Mouse (Mus musculus) kidney, embryonic 16.5 days (tissue): ENCODE results near the gene Pla2g15. TPM values are rescaled to one million over a fixed set of nuclear protein-coding genes. Genes with fewer than 3 reads are reported as not detected.
A peak's percentile ranks its signal among the peaks of the same experiment; 100 is the strongest.
"Not testable (repeated sequence)": the region's sequence is repeated elsewhere in the genome, so short reads cannot be mapped to it uniquely, and the experiment has no call there.

Experiments used
- ATAC-seq: fragments of 200-750 bp; cut with Nextera tagmentation; 2 replicates; pipeline ENCODE4 v1.8.0; 2017; ENCODE audit warnings: moderate TSS enrichment; ENCODE audit not compliant: low FRiP score, low TSS enrichment
- H3K27ac ChIP-seq: fragments of 300-500 bp; sonication (generic); 2 replicates; pipeline ENCODE4 v1.5.1; 2014; ENCODE audit warnings: low read length
- H3K27me3 ChIP-seq: fragments of 300-500 bp; sonication (generic); 2 replicates; pipeline ENCODE4 v1.6.1; 2014; ENCODE audit warnings: low read length, control low read depth, mixed read lengths; ENCODE audit not compliant: insufficient read depth
- H3K36me3 ChIP-seq: fragments of 300-500 bp; sonication (generic); 2 replicates; pipeline ENCODE4 v1.6.1; 2014; ENCODE audit warnings: low read length, control low read depth, mixed read lengths; ENCODE audit not compliant: insufficient read depth
- H3K4me1 ChIP-seq: fragments of 300-500 bp; sonication (generic); 2 replicates; pipeline ENCODE4 v1.6.1; 2014; ENCODE audit warnings: low read length, control low read depth, mixed read lengths; ENCODE audit not compliant: insufficient read depth
- H3K4me2 ChIP-seq: fragments of 300-500 bp; sonication (generic); replicated peaks from 2 replicates; pipeline ENCODE4 v1.6.1; 2014; ENCODE audit warnings: low read depth, low read length
- H3K4me3 ChIP-seq: fragments of 300-500 bp; sonication (generic); 2 replicates; pipeline ENCODE4 v1.5.1; 2014; ENCODE audit warnings: mild to moderate bottlenecking, low read length
- H3K9ac ChIP-seq: fragments of 300-500 bp; sonication (generic); replicated peaks from 2 replicates; pipeline ENCODE4 v1.6.1; 2014; ENCODE audit warnings: low read length
- H3K9me3 ChIP-seq: fragments of 300-500 bp; sonication (generic); 2 replicates; pipeline ENCODE4 v1.6.1; 2016; ENCODE audit warnings: low read length, control low read depth
- WGBS: fragments of 180-500 bp; shearing (Covaris S2); extraction: QIAGEN DNeasy Blood & Tissue Kit; methylation state at CpG from one replicate; pipeline ENCODE4 v1.1.7; 2014; 5-methylcytosine and 5-hydroxymethylcytosine counted together
- polyA plus RNA-seq: library from polyadenylated mRNA; unstranded; fragments of >200 nt; fragmentation: Nextera tagmentation; extraction: Ambion mirVana; gene quantifications from 2 replicates; pipeline ENCODE4 v1.2.1, GENCODE M21; 2015

Gene Pla2g15
- polyA plus RNA-seq, 1 experiment from 2014 or later, result 15.6 TPM

DNA sequence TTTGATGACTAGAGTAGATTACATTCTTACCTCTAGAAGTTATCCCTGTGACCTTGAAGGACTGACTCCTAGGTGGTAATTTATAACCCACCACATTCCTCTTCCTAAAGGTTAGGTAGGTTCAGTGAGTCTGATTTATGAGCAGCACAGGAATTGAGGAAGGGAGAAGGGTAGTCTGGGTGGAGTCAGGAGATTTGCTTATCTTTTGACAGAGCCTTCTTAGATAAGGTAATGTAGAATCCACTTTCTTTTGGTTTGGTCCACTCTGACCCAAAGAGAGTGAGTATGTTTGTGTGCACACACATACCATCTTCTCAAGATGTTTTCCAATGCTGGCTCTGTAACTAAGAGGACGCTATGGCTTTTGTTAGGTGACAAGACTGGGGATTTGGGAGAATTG is 27.4 kb downstream of the Pla2g15 start:
- H3K27ac ChIP-seq, result no peak overlapping the region
- H3K9me3 ChIP-seq, result no peaks in the 10 kb centered on the region
- no peak overlapping the region for H3K4me3 ChIP-seq
- H3K4me2 ChIP-seq, result no peak overlapping the region
- 71% methylated on average over 1 of the region's 1 CpGs for WGBS
- ATAC-seq, result no peak
- H3K9ac ChIP-seq, result no peak overlapping the region
- H3K36me3 ChIP-seq, result no peaks in the 10 kb centered on the region
- peaks cover 10% of the 10 kb centered on the region for H3K4me1 ChIP-seq
- H3K27me3 ChIP-seq, result no peaks in the 10 kb centered on the region

DNA sequence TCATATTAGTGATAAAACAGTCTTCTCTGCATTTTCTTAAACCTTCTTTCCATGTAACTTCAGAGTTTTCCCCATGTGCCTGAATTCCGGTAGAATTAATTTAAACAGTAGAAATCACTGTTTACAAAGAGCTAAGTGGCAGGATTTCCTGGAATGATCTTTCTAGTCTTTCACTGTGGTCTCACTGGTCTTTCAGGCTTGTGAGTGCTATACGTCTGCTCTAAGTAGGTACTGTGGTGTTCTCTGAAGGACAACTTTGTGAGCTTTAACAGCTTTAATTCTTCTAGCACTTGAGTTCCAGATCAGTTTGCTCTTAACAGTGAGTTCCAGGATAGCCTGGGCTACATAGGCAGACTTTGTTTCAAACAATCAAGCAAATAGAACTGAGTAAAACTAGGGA is 28.2 kb downstream of the Pla2g15 start:
- Histone ChIP-seq H3K4me2 (no peak overlapping the region), H3K4me1 (peaks cover 10% of the 10 kb centered on the region), H3K27ac (no peak overlapping the region), H3K4me3 (no peak overlapping the region), H3K9me3 (no peaks in the 10 kb centered on the region), H3K36me3 (no peaks in the 10 kb centered on the region), H3K9ac (no peak overlapping the region), H3K27me3 (no peaks in the 10 kb centered on the region)
- no peak for ATAC-seq
- 75% methylated on average over 2 of the region's 2 CpGs for WGBS

DNA sequence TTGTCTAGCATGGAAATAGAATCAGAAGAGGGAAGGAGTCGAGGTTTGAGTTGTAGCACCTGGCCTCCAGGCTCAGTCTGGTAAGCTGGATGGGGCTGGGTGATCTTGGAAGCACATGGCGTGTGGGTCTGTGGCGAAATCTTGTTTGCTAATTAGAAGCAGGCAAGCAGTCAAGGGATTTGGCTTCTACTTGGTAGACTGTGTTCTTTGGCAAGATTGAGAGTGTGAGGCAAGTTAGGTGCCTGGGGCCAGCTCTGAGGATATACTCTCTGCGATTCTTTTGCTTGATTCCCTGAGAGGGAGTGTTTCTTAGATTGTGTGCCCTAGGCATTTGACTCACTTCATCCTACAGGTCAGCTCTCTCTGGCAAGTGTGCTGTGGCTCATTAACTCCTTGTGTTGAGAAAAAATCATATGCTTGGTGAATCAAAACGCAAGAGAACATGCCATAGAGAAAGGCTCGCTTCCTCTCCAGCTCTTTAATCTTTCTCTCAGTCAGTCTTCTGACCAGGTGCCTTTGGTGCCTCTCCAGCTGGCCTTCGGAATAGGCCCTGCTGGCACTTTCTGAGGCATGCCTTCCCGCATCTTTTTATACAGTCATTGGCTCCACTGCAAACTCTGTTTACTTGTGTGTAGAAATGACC is 35.5 kb downstream of the Pla2g15 start:
- no peaks in the 10 kb centered on the region for H3K9me3 ChIP-seq
- H3K4me3 ChIP-seq, result no peak overlapping the region
- no peak overlapping the region for H3K4me2 ChIP-seq
- no peaks in the 10 kb centered on the region for H3K27me3 ChIP-seq
- no peak overlapping the region for H3K9ac ChIP-seq
- WGBS, result 52% methylated on average over 8 of the region's 8 CpGs
- peaks cover 5% of the 10 kb centered on the region; the same call in 1 of the 2 replicates for H3K36me3 ChIP-seq
- ATAC-seq, result no peak
- H3K27ac ChIP-seq, result no peak overlapping the region
- H3K4me1 ChIP-seq, result peaks cover 16% of the 10 kb centered on the region; the same call in 1 of the 2 replicates

DNA sequence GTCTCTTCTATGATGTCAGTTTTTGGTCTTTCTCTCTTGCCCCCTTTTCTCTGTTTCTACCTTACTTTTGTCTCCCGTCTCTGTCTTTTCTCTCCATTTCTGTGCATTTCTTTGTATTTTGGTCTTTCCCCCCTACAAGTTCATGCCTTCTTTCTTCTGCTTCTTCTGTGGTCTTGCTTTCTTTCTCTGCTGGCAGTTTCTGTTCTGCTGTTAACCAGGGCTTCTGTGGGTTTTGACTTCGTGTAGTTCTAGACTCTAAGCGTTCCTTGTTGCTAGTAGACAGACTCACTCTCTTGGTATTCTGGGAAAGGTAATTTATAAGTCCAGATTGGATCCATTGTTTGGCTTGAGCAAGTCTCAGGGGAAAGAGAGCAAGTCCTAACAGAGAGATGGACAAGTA is 36.2 kb downstream of the Pla2g15 start:
- H3K27ac ChIP-seq, result 0 out of 2 replicates have a peak overlapping the region, but pooled peaks have one; percentile 10
- no peak overlapping the region for H3K4me3 ChIP-seq
- H3K4me2 ChIP-seq, result no peak overlapping the region
- peaks cover 6% of the 10 kb centered on the region; the same call in 1 of the 2 replicates for H3K36me3 ChIP-seq
- H3K27me3 ChIP-seq, result no peaks in the 10 kb centered on the region
- no peak for ATAC-seq
- peaks cover 16% of the 10 kb centered on the region; the same call in 1 of the 2 replicates for H3K4me1 ChIP-seq
- WGBS, result 84% methylated on average over 3 of the region's 3 CpGs
- H3K9ac ChIP-seq, result no peak overlapping the region
- H3K9me3 ChIP-seq, result no peaks in the 10 kb centered on the region

DNA sequence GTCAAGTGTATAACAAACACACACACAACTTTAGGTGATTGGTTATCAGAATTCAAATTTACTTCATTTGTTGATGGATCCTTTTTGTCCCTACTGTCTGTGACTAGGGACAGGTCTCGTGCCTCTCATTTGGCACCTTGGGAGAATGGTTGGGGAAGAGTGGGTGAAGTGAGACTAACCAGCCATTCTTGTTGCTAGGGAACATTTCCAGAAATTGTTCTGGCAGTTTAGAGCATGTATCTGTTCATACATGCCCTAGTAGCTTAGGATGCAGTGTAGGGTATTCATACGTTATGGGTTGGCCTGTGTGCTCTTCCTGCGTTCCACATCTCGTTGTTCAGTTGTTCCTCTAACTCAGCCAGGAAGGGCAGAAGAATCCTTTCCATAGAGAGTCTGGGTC is 39.0 kb downstream of the Pla2g15 start:
- WGBS, result 93% methylated on average over 4 of the region's 4 CpGs
- no peak overlapping the region for H3K4me3 ChIP-seq
- ATAC-seq, result no peak
- no peak overlapping the region for H3K27ac ChIP-seq
- peaks cover 16% of the 10 kb centered on the region; the same call in 1 of the 2 replicates for H3K4me1 ChIP-seq
- no peaks in the 10 kb centered on the region for H3K27me3 ChIP-seq
- no peak overlapping the region for H3K9ac ChIP-seq
- peaks cover 24% of the 10 kb centered on the region for H3K36me3 ChIP-seq
- no peaks in the 10 kb centered on the region for H3K9me3 ChIP-seq
- H3K4me2 ChIP-seq, result no peak overlapping the region

DNA sequence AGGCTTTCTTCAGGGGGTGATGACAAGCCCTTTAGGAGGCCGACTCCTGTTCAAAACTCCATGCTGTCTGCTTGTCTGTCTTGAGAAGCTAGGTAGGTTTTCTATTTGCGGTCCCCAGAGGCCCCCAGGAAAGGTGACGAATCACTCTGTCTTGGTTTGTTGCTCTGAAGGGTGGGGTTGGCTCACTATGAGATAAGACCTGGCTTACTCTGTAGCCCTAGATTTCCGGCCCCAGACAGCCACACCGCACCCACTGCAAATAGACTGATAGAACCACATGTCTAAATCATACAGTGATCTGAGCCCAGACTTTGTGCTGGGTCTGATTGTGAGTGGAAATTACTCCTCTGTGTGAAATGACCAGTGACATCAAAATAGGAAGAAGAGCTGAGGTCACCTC is 41.4 kb downstream of the Pla2g15 start:
- Histone ChIP-seq H3K27me3 (no peaks in the 10 kb centered on the region), H3K4me2 (no peak overlapping the region), H3K4me3 (no peak overlapping the region), H3K4me1 (no peaks in the 10 kb centered on the region), H3K9me3 (no peaks in the 10 kb centered on the region), H3K36me3 (peaks cover 34% of the 10 kb centered on the region), H3K27ac (no peak overlapping the region), H3K9ac (no peak overlapping the region)
- no peak for ATAC-seq
- WGBS, result 91% methylated on average over 5 of the region's 5 CpGs

DNA sequence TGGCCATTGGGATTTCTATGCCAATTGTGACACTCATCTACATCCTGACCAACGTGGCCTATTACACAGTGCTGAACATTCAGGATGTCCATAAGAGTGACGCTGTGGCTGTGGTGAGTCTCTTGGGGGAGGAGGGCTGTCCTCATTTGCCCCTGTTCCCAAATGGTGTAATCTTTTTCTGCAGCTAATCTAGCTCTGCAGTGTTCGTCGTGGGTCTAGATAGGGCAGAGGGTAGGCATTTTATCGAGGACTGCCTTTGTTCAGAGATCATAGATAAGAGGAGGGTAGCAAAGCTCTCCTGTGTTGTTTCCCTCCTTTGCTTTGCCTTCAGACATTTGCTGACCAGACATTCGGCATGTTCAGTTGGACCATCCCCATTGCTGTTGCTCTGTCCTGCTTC is 43.0 kb downstream of the Pla2g15 start:
- Histone ChIP-seq H3K4me2 (no peak overlapping the region), H3K4me1 (no peaks in the 10 kb centered on the region), H3K27me3 (no peaks in the 10 kb centered on the region), H3K27ac (no peak overlapping the region), H3K9me3 (no peaks in the 10 kb centered on the region), H3K36me3 (peaks cover 38% of the 10 kb centered on the region), H3K9ac (no peak overlapping the region), H3K4me3 (no peak overlapping the region)
- ATAC-seq, result no peak
- whole genome bisulfite sequencing, result 80% methylated on average over 6 of the region's 6 CpGs

DNA sequence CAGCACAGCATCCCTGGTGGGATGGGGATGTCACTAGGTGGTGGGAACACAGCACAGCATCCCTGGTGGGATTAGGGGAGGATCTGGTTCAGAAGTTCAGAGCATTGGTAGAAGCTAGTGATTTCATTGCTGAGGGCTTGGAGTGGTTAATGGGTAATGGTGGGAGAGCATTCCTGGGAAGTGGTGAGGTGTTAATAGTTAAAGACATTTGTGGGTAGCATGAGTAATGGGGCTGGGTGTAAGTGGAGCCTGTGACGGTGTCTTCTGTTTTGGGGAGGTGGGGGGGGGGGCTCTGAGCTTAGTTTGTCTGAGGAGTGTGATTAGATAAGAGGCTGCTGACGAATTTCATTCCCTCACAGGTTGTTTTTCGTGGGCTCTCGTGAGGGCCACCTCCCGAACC is 43.9 kb downstream of the Pla2g15 start:
- Histone ChIP-seq H3K36me3 (peaks cover 38% of the 10 kb centered on the region), H3K4me2 (no peak overlapping the region), H3K4me3 (no peak overlapping the region), H3K27ac (no peak overlapping the region), H3K9ac (no peak overlapping the region), H3K9me3 (no peaks in the 10 kb centered on the region), H3K4me1 (no peaks in the 10 kb centered on the region), H3K27me3 (no peaks in the 10 kb centered on the region)
- peak; percentile 69 for ATAC-seq
- WGBS, result 75% methylated on average over 5 of the region's 5 CpGs

DNA sequence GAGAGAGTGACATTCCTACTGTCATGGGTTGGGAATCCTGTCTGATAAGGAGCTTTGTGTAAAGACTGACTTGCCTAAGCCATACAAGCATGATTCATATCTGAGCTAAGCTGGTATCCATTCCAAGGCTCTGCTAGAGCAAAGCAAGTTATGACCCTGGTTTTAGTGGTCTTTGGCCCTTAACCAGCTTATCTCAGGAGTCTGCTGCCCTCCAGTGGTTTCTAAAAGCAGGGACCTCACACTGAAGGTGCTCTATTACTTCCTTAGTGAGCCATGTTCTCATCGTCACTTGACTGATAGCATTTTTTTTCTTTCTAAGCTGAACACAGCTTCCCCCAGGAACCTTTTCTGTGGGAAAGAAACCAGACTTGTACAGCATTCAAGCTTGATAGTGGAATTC is 48.5 kb downstream of the Pla2g15 start:
- H3K36me3 ChIP-seq, result peaks cover 44% of the 10 kb centered on the region
- H3K9me3 ChIP-seq, result no peaks in the 10 kb centered on the region
- H3K9ac ChIP-seq, result no peak overlapping the region
- no peak overlapping the region for H3K4me3 ChIP-seq
- no peak overlapping the region for H3K27ac ChIP-seq
- 7% methylated on average over 1 of the region's 1 CpGs for WGBS
- peak; percentile 46; the same call in 1 of the 2 replicates for ATAC-seq
- H3K27me3 ChIP-seq, result no peaks in the 10 kb centered on the region
- H3K4me1 ChIP-seq, result no peaks in the 10 kb centered on the region
- no peak overlapping the region for H3K4me2 ChIP-seq

DNA sequence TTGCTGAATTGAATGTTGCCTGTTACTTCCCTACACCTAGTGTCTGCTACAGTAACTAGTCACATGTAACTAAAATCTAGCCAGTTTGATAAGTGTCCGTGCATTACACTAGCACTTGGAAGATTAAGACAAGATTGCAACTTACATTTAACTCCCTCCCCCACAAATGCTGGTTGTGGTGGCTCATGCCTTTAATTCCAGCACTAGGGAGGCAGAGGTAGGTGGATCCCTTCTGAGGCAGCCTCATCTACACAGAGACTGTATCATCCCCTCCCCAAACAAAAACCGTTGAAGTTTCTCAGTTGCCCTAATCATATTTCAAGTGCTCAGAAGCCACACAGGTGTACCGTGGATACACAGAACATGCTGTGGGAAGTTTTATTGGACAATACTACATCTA is 49.4 kb downstream of the Pla2g15 start:
- not testable (repeated sequence) for H3K4me3 ChIP-seq, H3K27ac ChIP-seq, ATAC-seq, H3K9me3 ChIP-seq, H3K4me2 ChIP-seq, H3K9ac ChIP-seq, H3K4me1 ChIP-seq, H3K27me3 ChIP-seq
- H3K36me3 ChIP-seq, result peaks cover 50% of the 10 kb centered on the region
- 77% methylated on average over 3 of the region's 3 CpGs for WGBS
